Mouse (Mus musculus) stomach, postnatal 0 days (tissue): Measurements from ENCODE around the gene Col23a1.

ENCODE experiments used
- CTCF ChIP-seq: IDR thresholded peaks from 2 replicates; pipeline ENCODE4 v1.5.1; 2016; ENCODE audit warnings: antibody characterized with exemption, low read depth, mild to moderate bottlenecking, moderate library complexity
- EP300 ChIP-seq: optimal IDR thresholded peaks from 2 replicates; pipeline ENCODE3; 2016; ENCODE audit warnings: antibody characterized with exemption

GRCm38 (mm10) chr11:51605602-51606446 is 316.1 kb downstream of the Col23a1 start:
- TF ChIP-seq CTCF (no peak), EP300 (no peak)
